Mouse (Mus musculus): ENCODE data around the gene Dpep3. TPM values are rescaled to one million over a fixed set of nuclear protein-coding genes. Genes with fewer than 3 reads are reported as not detected.

The Dpep3 gene
- polyA plus RNA-seq, 1 experiment from 2014 or later: not detected

GRCm38 (mm10) chr8:105935105-105935504, 44.1 kb downstream of the Dpep3 start:
- H3K4me2 ChIP-seq: no peak overlapping the region
- 0 out of 2 replicates have a peak, but pooled peaks cover 8% of the 10 kb centered on the region for H3K36me3 ChIP-seq
- H3K4me3 ChIP-seq: no peak overlapping the region
- no peak overlapping the region for H3K9ac ChIP-seq
- 56% methylated on average over 6 of the region's 6 CpGs for WGBS
- no peak overlapping the region for H3K27ac ChIP-seq
- H3K4me1 ChIP-seq (replicated peaks): peaks cover 16% of the 10 kb centered on the region
- no peak for ATAC-seq (replicated peaks; ENCODE audit: insufficient number of reproducible peaks, insufficient read depth, low FRiP score, low read depth)
- H3K9me3 ChIP-seq (replicated peaks): no peaks in the 10 kb centered on the region
- no peaks in the 10 kb centered on the region for H3K27me3 ChIP-seq

- H3K9me3 ChIP-seq (replicated peaks): no peaks in the 10 kb centered on the region
- peaks cover 16% of the 10 kb centered on the region for H3K4me1 ChIP-seq (replicated peaks)
- 0 out of 2 replicates have a peak, but pooled peaks cover 10% of the 10 kb centered on the region for H3K36me3 ChIP-seq
- H3K4me2 ChIP-seq: no peak within 1 kb of the TSS
- ATAC-seq (replicated peaks; ENCODE audit: insufficient number of reproducible peaks, insufficient read depth, low FRiP score, low read depth): no peak
- H3K27me3 ChIP-seq: no peaks in the 10 kb centered on the region
- H3K4me3 ChIP-seq: no peak within 1 kb of the TSS
- 90% methylated on average over 2 of the region's 2 CpGs for WGBS
- H3K27ac ChIP-seq: no peak within 1 kb of the TSS
- no peak within 1 kb of the TSS for H3K9ac ChIP-seq
These were observed 45.5 kb downstream of the Dpep3 start, which contains the start of gene Ctrl for GRCm38 (mm10) chr8:105933762-105934161. Gene Ctrl, minus strand, starts transcription at chr8:105933862.

GRCm38 (mm10) chr8:105932525-105932924, 46.7 kb downstream of the Dpep3 start:
- Histone ChIP-seq H3K4me2 (no peak overlapping the region), H3K36me3 (0 out of 2 replicates have a peak, but pooled peaks cover 10% of the 10 kb centered on the region), H3K4me1 (replicated peaks) (peaks cover 12% of the 10 kb centered on the region), H3K9me3 (replicated peaks) (no peaks in the 10 kb centered on the region), H3K9ac (no peak overlapping the region), H3K4me3 (no peak overlapping the region), H3K27ac (no peak overlapping the region), H3K27me3 (no peaks in the 10 kb centered on the region)
- WGBS: 85% methylated on average over 11 of the region's 11 CpGs
- no peak for ATAC-seq (replicated peaks; ENCODE audit: insufficient number of reproducible peaks, insufficient read depth, low FRiP score, low read depth)

- Histone ChIP-seq H3K4me3 (no peak overlapping the region), H3K9me3 (replicated peaks) (no peaks in the 10 kb centered on the region), H3K36me3 (0 out of 2 replicates have a peak, but pooled peaks cover 10% of the 10 kb centered on the region), H3K27me3 (no peaks in the 10 kb centered on the region), H3K27ac (no peak overlapping the region), H3K9ac (no peak overlapping the region), H3K4me1 (replicated peaks) (peaks cover 8% of the 10 kb centered on the region; the same call in 1 of the 2 replicates), H3K4me2 (no peak overlapping the region)
- WGBS: 78% methylated on average over 3 of the region's 3 CpGs
- no peak for ATAC-seq (replicated peaks; ENCODE audit: insufficient number of reproducible peaks, insufficient read depth, low FRiP score, low read depth)
These were observed 48.0 kb downstream of the Dpep3 start for GRCm38 (mm10) chr8:105931271-105931670.

GRCm38 (mm10) chr8:105930602-105931001, 48.6 kb downstream of the Dpep3 start:
- no peaks in the 10 kb centered on the region for H3K27me3 ChIP-seq
- 0 out of 2 replicates have a peak, but pooled peaks cover 3% of the 10 kb centered on the region for H3K4me1 ChIP-seq (replicated peaks)
- ATAC-seq (replicated peaks; ENCODE audit: insufficient number of reproducible peaks, insufficient read depth, low FRiP score, low read depth): no peak
- 0 out of 2 replicates have a peak overlapping the region, but pooled peaks have one; percentile 2 for H3K9ac ChIP-seq
- peak overlapping the region; percentile 15; the same call in 1 of the 2 replicates for H3K27ac ChIP-seq
- H3K36me3 ChIP-seq: 0 out of 2 replicates have a peak, but pooled peaks cover 10% of the 10 kb centered on the region
- 16% methylated on average over 8 of the region's 8 CpGs for WGBS
- H3K9me3 ChIP-seq (replicated peaks): no peaks in the 10 kb centered on the region
- no peak overlapping the region for H3K4me3 ChIP-seq
- no peak overlapping the region for H3K4me2 ChIP-seq

- H3K4me3 ChIP-seq: no peak overlapping the region
- no peak for ATAC-seq (replicated peaks; ENCODE audit: insufficient number of reproducible peaks, insufficient read depth, low FRiP score, low read depth)
- no peaks in the 10 kb centered on the region for H3K9me3 ChIP-seq (replicated peaks)
- H3K9ac ChIP-seq: no peak overlapping the region
- peaks cover 8% of the 10 kb centered on the region; the same call in 1 of the 2 replicates for H3K4me1 ChIP-seq (replicated peaks)
- 66% methylated on average over 3 of the region's 3 CpGs for WGBS
- H3K27ac ChIP-seq: no peak overlapping the region
- peaks cover 6% of the 10 kb centered on the region; the same call in 1 of the 2 replicates for H3K36me3 ChIP-seq
- H3K27me3 ChIP-seq: no peaks in the 10 kb centered on the region
- no peak overlapping the region for H3K4me2 ChIP-seq
These were observed 54.1 kb downstream of the Dpep3 start for GRCm38 (mm10) chr8:105925123-105925522.

Small RNA genes within 50 kb of the gene (microRNA-seq; reads per million reads assigned to microRNA genes)
- gene Mir7074: not detected

Other genes starting within 250 kb of the Dpep3 start
- 9.4 and 10.1 TPM in 2 replicates for gene Gfod2, start 220.8 kb downstream of the Dpep3 start, polyA plus RNA-seq (2015; fragmentation: Nextera tagmentation; extraction: Ambion mirVana)
- 8.1 and 11.0 TPM in 2 replicates for gene Ranbp10, start 152.1 kb downstream of the Dpep3 start, polyA plus RNA-seq (2015; fragmentation: Nextera tagmentation; extraction: Ambion mirVana)
- 0.06 and 0.29 TPM in 2 replicates for gene Tsnaxip1, start 151.7 kb downstream of the Dpep3 start, polyA plus RNA-seq (2015; fragmentation: Nextera tagmentation; extraction: Ambion mirVana)
- 30.1 and 36.8 TPM in 2 replicates for gene Cenpt, start 126.2 kb downstream of the Dpep3 start, polyA plus RNA-seq (2015; fragmentation: Nextera tagmentation; extraction: Ambion mirVana)
- gene Thap11, start 124.3 kb downstream of the Dpep3 start, polyA plus RNA-seq (2015; fragmentation: Nextera tagmentation; extraction: Ambion mirVana): 44.7 and 52.5 TPM in 2 replicates
- 154 and 173 TPM in 2 replicates for gene Nutf2, start 118.8 kb downstream of the Dpep3 start, polyA plus RNA-seq (2015; fragmentation: Nextera tagmentation; extraction: Ambion mirVana)
- gene Edc4, start 98.5 kb downstream of the Dpep3 start, polyA plus RNA-seq (2015; fragmentation: Nextera tagmentation; extraction: Ambion mirVana): 25.3 and 34.7 TPM in 2 replicates
- 0.73 and 0.80 TPM in 2 replicates for gene Nrn1l, start 85.9 kb downstream of the Dpep3 start, polyA plus RNA-seq (2015; fragmentation: Nextera tagmentation; extraction: Ambion mirVana)
- 19.5 and 25.8 TPM in 2 replicates for gene Pskh1, start 79.0 kb downstream of the Dpep3 start, polyA plus RNA-seq (2015; fragmentation: Nextera tagmentation; extraction: Ambion mirVana)
- gene Ctrl, start 45.6 kb downstream of the Dpep3 start, polyA plus RNA-seq (2015; fragmentation: Nextera tagmentation; extraction: Ambion mirVana): 0.84 and 0.85 TPM in 2 replicates
- 59.4 and 93.4 TPM in 2 replicates for gene Psmb10, start 41.0 kb downstream of the Dpep3 start, polyA plus RNA-seq (2015; fragmentation: Nextera tagmentation; extraction: Ambion mirVana)
- gene Lcat, start 36.0 kb downstream of the Dpep3 start, polyA plus RNA-seq (2015; fragmentation: Nextera tagmentation; extraction: Ambion mirVana): 1.3 and 1.7 TPM in 2 replicates
- 34.1 and 44.5 TPM in 2 replicates for gene Slc12a4, start 13.3 kb downstream of the Dpep3 start, polyA plus RNA-seq (2015; fragmentation: Nextera tagmentation; extraction: Ambion mirVana)
- 12.5 and 15.0 TPM in 2 replicates for gene Dus2, start 11.9 kb upstream of the Dpep3 start, polyA plus RNA-seq (2015; fragmentation: Nextera tagmentation; extraction: Ambion mirVana)
- 0.29 TPM in 1 of 2 replicates, not detected in the other for gene Dpep2nb, start 26.5 kb upstream of the Dpep3 start, polyA plus RNA-seq (2015; fragmentation: Nextera tagmentation; extraction: Ambion mirVana)
- gene Ddx28, start 32.5 kb upstream of the Dpep3 start, polyA plus RNA-seq (2015; fragmentation: Nextera tagmentation; extraction: Ambion mirVana): 10.6 and 11.6 TPM in 2 replicates
- 3.4 and 4.9 TPM in 2 replicates for gene Nfatc3, start 79.4 kb upstream of the Dpep3 start, polyA plus RNA-seq (2015; fragmentation: Nextera tagmentation; extraction: Ambion mirVana)
- 1.5 and 6.1 TPM in 2 replicates for gene Esrp2, start 157.5 kb upstream of the Dpep3 start, polyA plus RNA-seq (2015; fragmentation: Nextera tagmentation; extraction: Ambion mirVana)
- 7.0 and 9.4 TPM in 2 replicates for gene Pla2g15, start 171.0 kb upstream of the Dpep3 start, polyA plus RNA-seq (2015; fragmentation: Nextera tagmentation; extraction: Ambion mirVana)
- gene Slc7a6, start 189.4 kb upstream of the Dpep3 start, polyA plus RNA-seq (2015; fragmentation: Nextera tagmentation; extraction: Ambion mirVana): 29.6 and 33.3 TPM in 2 replicates
- 19.5 and 22.2 TPM in 2 replicates for gene Slc7a6os, start 231.5 kb upstream of the Dpep3 start, polyA plus RNA-seq (2015; fragmentation: Nextera tagmentation; extraction: Ambion mirVana)
- gene Prmt7, start 231.5 kb upstream of the Dpep3 start, polyA plus RNA-seq (2015; fragmentation: Nextera tagmentation; extraction: Ambion mirVana): 28.0 and 37.4 TPM in 2 replicates